Mouse (Mus musculus): ENCODE data around the gene Amigo1.

The Amigo1 gene

GRCm38 (mm10) chr3:108178756-108179715 lies 7.1 kb upstream of the Amigo1 start:
- CTCF ChIA-PET, result interaction anchor here (0.5 to 0.6 kb wide), 2 partner anchors 31 kb away, joined by 5 to 8 read pairs; no protein-coding TSS in a partner anchor

- CTCF ChIA-PET, result no interaction called here
Measured at GRCm38 (mm10) chr3:108180514-108180913, 5.6 kb upstream of the Amigo1 start.

- CTCF ChIA-PET, result interaction anchor here (0.6 to 0.7 kb wide), 2 partner anchors 126 to 202 kb away, joined by 3 read pairs; no protein-coding TSS in a partner anchor
Measured at GRCm38 (mm10) chr3:108184742-108185141, 1.4 kb upstream of the Amigo1 start.

GRCm38 (mm10) chr3:108185460-108186097 lies 556 bp upstream of the Amigo1 start:
- CTCF ChIA-PET, result interaction anchor here (0.7 kb wide), 1 partner anchor 201 kb away, joined by 3 read pairs; no protein-coding TSS in a partner anchor

GRCm38 (mm10) chr3:108187111-108187795 lies 1.1 kb downstream of the Amigo1 start:
- CTCF ChIA-PET, result interaction anchor here (1.0 kb wide), 1 partner anchor 22 kb away, joined by 5 read pairs; no protein-coding TSS in a partner anchor

- CTCF ChIA-PET, result no interaction called here
Measured at GRCm38 (mm10) chr3:108188716-108189490, 2.8 kb downstream of the Amigo1 start.

GRCm38 (mm10) chr3:108189897-108190296 lies 3.8 kb downstream of the Amigo1 start:
- CTCF ChIA-PET, result no interaction called here

GRCm38 (mm10) chr3:108193686-108194085 lies 7.6 kb downstream of the Amigo1 start:
- CTCF ChIA-PET, result no interaction called here

- CTCF ChIA-PET, result interaction anchor here (0.6 kb wide), 1 partner anchor 28 kb away, joined by 3 read pairs; no protein-coding TSS in a partner anchor
Measured at GRCm38 (mm10) chr3:108195287-108195686, 9.2 kb downstream of the Amigo1 start.

- CTCF ChIA-PET, result interaction anchor here (0.7 kb wide), 1 partner anchor 12 kb away, joined by 3 read pairs; no protein-coding TSS in a partner anchor
Measured at GRCm38 (mm10) chr3:108195941-108196590, 9.9 kb downstream of the Amigo1 start.

GRCm38 (mm10) chr3:108197066-108197497 lies 10.9 kb downstream of the Amigo1 start:
- CTCF ChIA-PET, result no interaction called here

GRCm38 (mm10) chr3:108199231-108199630 lies 13.1 kb downstream of the Amigo1 start:
- CTCF ChIA-PET, result no interaction called here

GRCm38 (mm10) chr3:108200329-108201323 lies 14.5 kb downstream of the Amigo1 start, which contains the start of gene Cyb561d1:
Gene Cyb561d1 (minus strand): TSS chr3:108201212.
- CTCF ChIA-PET, result interaction anchor here (0.6 to 2.6 kb wide), 2 partner anchors 10 to 22 kb away, joined by 3 to 32 read pairs; partner anchors contain the start of gene Atxn7l2

GRCm38 (mm10) chr3:108202506-108202905 lies 16.4 kb downstream of the Amigo1 start:
- CTCF ChIA-PET, result interaction anchor here (2.6 kb wide), 1 partner anchor 8 kb away, joined by 32 read pairs; the partner anchor contains the start of gene Atxn7l2

- CTCF ChIA-PET, result interaction anchor here (0.5 kb wide), 1 partner anchor 202 kb away, joined by 3 read pairs; no protein-coding TSS in a partner anchor
Measured at GRCm38 (mm10) chr3:108203212-108203611, 17.1 kb downstream of the Amigo1 start.

- CTCF ChIA-PET, result interaction anchor here (0.8 to 1.8 kb wide), 2 partner anchors 39 to 45 kb away, joined by 3 to 7 read pairs; no protein-coding TSS in a partner anchor
Measured at GRCm38 (mm10) chr3:108203621-108204325, 17.6 kb downstream of the Amigo1 start.

- CTCF ChIA-PET, result interaction anchor here (0.8 to 1.8 kb wide), 2 partner anchors 39 to 46 kb away, joined by 3 to 7 read pairs; no protein-coding TSS in a partner anchor
Measured at GRCm38 (mm10) chr3:108204470-108204869, 18.3 kb downstream of the Amigo1 start.

GRCm38 (mm10) chr3:108205601-108206000 lies 19.5 kb downstream of the Amigo1 start:
- CTCF ChIA-PET, result no interaction called here
